ENCODE assay signal across 16 mouse cellular contexts in the genomic region with DNA sequence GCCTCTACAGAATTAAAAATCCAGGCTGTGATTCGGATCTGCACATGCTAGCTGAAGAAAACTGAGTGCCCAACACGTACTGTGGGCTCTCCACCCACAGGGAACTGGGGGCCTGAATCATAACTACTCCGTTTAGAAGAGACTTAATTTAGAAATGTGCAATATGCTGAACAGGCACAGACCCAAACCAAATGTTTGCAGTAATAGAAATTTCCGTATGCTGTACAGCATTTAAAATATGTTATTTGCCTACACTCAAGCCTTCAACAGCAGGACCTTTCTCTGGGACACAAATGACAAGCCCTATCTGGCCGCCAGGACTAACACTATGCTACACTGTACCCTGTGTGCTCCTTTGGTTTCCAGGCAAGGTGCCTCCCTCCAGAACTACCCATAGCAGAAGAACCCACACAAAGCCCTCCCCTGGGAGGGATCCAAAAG.
DNase-seq lines count a peak whose midpoint lies in the region; ATAC-seq lines count a peak whose summit lies in the region.
"Had no signal": no experiment of that assay in that cellular context is flagged by ENCODE, and none has a peak within 500 bp of the region (broad histone marks: within the 10 kb centered on the region; RNA-seq: fewer than 3 reads in every experiment).

No protein-coding gene starts in this region.

- H3K4me2 ChIP-seq in limb, embryonic 15.5 days = no peak overlapping the region
- H3K4me2 ChIP-seq: lung, embryonic 15.5 days; midbrain, embryonic 15.5 days; neural tube, embryonic 13.5 days had no signal

- H3K27me3 ChIP-seq in limb, embryonic 15.5 days = no peaks in the 10 kb centered on the region
- H3K27me3 ChIP-seq: lung, embryonic 15.5 days; midbrain, embryonic 15.5 days; neural tube, embryonic 13.5 days; Patski had no signal

- peak overlapping the region; percentile 17; the same call in 1 of the 2 replicates for H3K27ac ChIP-seq in limb, embryonic 15.5 days
- H3K27ac ChIP-seq: lung, embryonic 15.5 days; midbrain, embryonic 15.5 days; neural tube, embryonic 13.5 days had no signal

- ATAC-seq in frontal cortex, adult (ENCODE audit: low TSS enrichment) = peak; percentile 98
- peak; percentile 89 for ATAC-seq in limb, embryonic 15.5 days (ENCODE audit: insufficient number of reproducible peaks, low FRiP score, low TSS enrichment, low read depth)
- ATAC-seq: CD4-positive, CD25-positive, alpha-beta regulatory T cell, adult 4 months; forebrain, embryonic 14.5 days; inflammation-experienced regulatory T-cells, adult 6 months; midbrain, embryonic 15.5 days; Patski had no signal

- H3K4me3 ChIP-seq in limb, embryonic 15.5 days = no peak overlapping the region
- H3K4me3 ChIP-seq: lung, embryonic 15.5 days; midbrain, embryonic 15.5 days; neural tube, embryonic 13.5 days had no signal

- H3K36me3 ChIP-seq in limb, embryonic 15.5 days = no peaks in the 10 kb centered on the region
- H3K36me3 ChIP-seq: lung, embryonic 15.5 days; midbrain, embryonic 15.5 days; neural tube, embryonic 13.5 days had no signal

- H3K9me3 ChIP-seq in limb, embryonic 15.5 days = no peaks in the 10 kb centered on the region
- H3K9me3 ChIP-seq: lung, embryonic 15.5 days; midbrain, embryonic 15.5 days; neural tube, embryonic 13.5 days had no signal

- 0 out of 2 replicates have a peak, but pooled peaks cover 2% of the 10 kb centered on the region for H3K4me1 ChIP-seq in limb, embryonic 15.5 days
- H3K4me1 ChIP-seq: lung, embryonic 15.5 days; midbrain, embryonic 15.5 days; neural tube, embryonic 13.5 days had no signal

- H3K9ac ChIP-seq in limb, embryonic 15.5 days = no peak overlapping the region
- H3K9ac ChIP-seq: lung, embryonic 15.5 days; midbrain, embryonic 15.5 days; neural tube, embryonic 13.5 days had no signal

- 39% methylated on average over 5 of the region's 5 CpGs for WGBS in limb, embryonic 15.5 days

- DNase-seq in brain, adult 2 months (ENCODE audit: low read depth, low spot score) = peak; percentile 82
- DNase-seq in layer of hippocampus, postnatal 10 days (ENCODE audit: low spot score in 2 of 2) = peak; percentile 4 to 12
- no peak for DNase-seq in heart, adult 11 months
- DNase-seq in kidney, postnatal 25 days = no peak
- DNase-seq in retina, embryonic 14.5 days (ENCODE audit: low spot score) = no peak
- DNase-seq: cerebellum, adult 11-12 months; heart, postnatal 36 days had no signal

Comparison
In these comparisons a context has a peak if more than half of its experiments do, and no peak if none do; other contexts are left out.
1. DNase-seq: peak in brain, adult 2 months (single experiment) and layer of hippocampus, postnatal 10 days (2 of 2); none in heart, adult 11 months (single experiment), kidney, postnatal 25 days (0 of 2) and retina, embryonic 14.5 days (single experiment).